Mouse (Mus musculus): Measurements from ENCODE around the gene Cux2.

GRCm38 (mm10) chr5:121808202-121808601, 241.7 kb downstream of the Cux2 start:
- TF ChIP-seq CTCF (conservative IDR thresholded peaks at IDR 0.05; ENCODE audit: insufficient read depth, insufficient read length, low read depth, low read length) (no peak), POLR2A (IDR thresholded peaks at IDR 0.05; ENCODE audit: low read depth, low read length) (no peak)
